Mouse (Mus musculus) natural killer cell, adult 2 months (primary cell): Measurements from ENCODE around the gene AI837181.
A peak's percentile ranks its signal among the peaks of the same experiment; 100 is the strongest.

Experiments
- DNase-seq, 2 experiments: peaks; one replicate each; pipeline ENCODE4 v3.0.0; 2022; ENCODE audit warnings: low spot score in 2 of 2

AI837181 gene

DNA sequence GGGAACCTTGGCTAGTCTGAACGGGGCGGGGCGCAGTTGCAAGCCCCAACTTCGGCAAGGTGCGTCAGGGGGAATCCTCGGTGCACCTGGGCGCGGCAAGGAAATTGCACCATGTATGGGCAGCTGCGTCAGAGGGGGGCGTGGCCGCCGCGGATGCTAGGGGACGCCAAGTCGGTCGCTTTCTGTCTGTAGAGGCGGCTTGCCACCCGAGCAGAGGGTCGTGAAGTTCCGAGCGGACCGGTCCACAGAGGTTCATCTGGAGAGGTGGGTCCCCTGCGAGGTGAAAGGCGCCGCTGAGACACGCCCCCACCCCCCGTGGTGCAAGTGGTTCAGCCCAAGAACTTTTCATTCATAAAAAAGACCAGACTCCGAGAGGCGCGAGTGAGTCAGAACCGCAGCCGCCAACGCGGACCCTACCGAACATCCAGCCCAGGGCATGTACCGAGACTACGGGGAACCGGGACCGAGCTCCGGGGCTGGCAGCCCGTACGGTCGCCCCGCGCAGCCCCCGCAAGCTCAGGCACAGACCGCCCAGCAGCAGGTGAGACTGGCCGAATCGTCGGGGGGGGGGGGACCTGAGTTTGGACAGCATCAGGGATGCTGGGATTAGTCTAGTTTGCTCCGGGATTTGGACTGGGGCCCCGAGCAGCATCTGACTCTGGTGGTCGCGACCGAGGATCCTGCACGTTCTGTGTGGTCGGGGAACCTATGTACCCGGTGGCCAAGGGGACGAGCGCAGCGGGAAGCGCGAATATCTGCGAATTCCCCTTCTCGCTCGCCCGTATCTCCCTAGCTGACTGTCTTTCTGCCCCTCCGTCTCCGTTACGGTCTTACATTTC, 22.8 kb downstream of the AI837181 start, which contains the start of gene Fosl1:
Fosl1 (plus strand) TSS at position 33 of the 839 bp plus-strand sequence.
- DNase-seq: peak; percentile 80 to 86

- DNase-seq: peak; percentile 65 to 68
Measured at GRCm38 (mm10) chr19:5448354-5449150, 23.6 kb downstream of the AI837181 start.

GRCm38 (mm10) chr19:5449673-5450072, 24.7 kb downstream of the AI837181 start:
- no peak for DNase-seq

DNA sequence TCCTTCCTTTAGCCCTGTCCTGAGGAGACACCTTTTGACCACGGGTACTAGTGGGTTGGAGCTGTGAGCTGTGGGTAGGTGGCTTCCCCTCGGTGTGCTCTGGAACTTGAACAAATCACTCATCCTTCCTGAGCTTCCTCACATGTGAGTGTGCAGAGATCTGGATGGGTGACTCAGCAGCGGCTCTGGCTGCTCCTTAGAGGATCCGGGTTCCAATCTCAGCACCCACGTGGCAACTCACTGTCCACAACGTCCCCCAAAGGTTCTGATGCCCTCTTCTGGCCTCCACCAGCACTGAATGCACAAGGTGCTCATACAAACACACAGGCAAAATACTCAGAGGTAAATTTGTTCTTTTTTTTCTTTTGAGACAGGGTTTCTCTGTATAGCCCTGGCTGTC, 26.8 kb downstream of the AI837181 start:
- no peak for DNase-seq

DNA sequence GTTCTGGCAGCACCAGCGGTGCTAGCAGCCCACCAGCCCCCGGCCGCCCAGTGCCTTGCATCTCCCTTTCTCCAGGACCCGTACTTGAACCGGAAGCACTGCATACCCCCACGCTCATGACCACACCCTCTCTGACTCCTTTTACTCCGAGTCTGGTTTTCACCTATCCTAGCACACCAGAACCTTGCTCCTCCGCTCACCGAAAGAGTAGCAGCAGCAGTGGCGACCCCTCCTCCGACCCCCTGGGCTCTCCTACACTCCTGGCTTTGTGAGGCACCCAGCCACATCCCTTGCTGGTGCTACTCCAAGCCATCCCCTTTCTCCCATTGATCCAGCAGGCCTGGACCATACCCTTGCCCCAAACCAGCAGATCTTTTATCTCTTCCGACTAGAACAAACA, 30.1 kb downstream of the AI837181 start:
- no peak for DNase-seq

- DNase-seq: no peak
Measured at GRCm38 (mm10) chr19:5455568-5455967, 30.6 kb downstream of the AI837181 start.

DNA sequence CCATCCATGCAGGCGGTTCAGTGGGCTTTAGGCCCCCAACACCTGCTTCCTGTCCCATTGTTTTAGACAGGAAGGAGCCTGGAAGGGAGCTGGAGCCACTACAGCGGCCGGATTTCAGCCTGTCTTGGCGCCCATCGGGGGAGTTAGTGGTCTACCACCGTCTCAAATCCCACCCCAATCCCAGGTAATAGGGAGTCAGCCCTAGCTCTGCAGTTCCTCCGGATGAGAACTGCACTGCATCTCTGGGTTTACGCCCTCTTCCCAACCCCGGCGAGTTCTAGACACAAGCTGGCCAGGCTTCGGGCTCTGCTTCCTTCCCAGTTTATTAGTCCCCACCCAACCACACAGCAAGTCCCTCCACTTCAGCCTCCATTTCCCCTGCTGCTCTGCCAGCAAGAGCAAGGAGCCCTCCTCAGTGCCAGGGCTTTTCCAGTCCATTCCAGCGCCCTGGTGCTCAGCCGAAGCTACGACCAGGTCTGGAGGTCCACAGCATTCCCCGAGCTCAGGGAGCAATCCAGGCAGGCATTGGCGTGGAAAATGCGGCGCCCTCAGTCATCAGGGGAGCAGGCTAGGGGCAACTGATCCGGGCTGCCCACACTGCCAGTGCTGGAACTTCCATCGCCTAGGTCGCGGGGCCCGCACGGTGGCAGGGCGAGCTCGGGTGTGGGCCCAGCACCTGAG, 31.4 kb downstream of the AI837181 start:
- no peak for DNase-seq

- peak; percentile 81 to 87 for DNase-seq
Measured at GRCm38 (mm10) chr19:5456922-5457745, 32.2 kb downstream of the AI837181 start.

DNA sequence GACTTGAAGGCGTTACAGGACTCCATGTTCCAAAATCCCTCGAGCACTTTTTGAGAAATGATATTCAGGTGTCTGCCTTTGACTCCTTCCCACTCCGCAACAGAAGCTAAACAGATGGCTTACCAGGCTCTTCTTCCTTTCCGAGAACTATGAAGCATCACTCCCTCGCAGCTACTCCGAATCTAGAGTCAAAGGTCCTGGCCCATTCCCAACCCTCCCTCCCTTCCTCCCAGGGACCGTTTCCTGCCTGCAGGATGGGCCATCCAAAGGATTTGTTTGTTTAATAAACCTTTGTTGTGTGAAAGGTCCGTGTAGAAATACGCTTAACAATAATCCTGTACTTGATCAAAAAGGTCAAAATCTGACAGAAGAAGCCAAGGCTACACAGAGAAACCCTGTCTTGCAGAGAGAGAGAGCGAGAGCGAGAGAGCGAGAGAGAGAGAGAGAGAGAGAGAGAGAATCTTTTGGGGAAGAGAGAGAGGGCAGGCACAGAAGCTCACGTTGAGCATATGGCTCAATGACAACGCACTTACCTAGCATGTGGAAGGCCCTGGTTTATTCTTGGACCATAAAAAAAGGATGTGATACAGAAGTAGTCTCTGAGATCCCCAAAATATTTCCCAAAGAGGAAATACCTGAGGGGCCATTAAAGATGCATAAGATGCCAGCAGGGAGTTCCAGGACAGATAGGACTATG, 33.0 kb downstream of the AI837181 start, which contains the start of gene Ccdc85b:
Ccdc85b (minus strand) TSS at position 149 of the 697 bp plus-strand sequence.
- no peak for DNase-seq

GRCm38 (mm10) chr19:5459019-5459418, 34.1 kb downstream of the AI837181 start:
- no peak for DNase-seq

DNA sequence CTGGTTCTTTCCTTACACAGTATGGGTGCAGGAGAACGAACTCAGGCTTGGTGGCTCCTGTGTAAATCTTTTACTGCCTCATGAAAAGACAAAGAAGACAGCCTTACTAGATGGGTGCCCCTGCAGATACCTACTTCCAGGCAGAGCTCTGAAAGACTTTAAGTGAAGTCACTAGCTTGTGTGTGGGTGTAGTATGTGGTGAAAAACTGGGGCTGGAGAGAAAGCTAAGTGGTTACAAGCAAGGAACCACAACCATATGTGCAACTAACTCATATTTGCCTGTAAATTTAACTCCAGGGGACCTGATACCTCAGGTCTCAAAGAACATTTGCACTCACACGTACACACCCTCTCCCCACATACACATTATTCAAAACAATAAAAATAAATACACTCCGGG, 35.0 kb downstream of the AI837181 start:
- DNase-seq: no peak

- DNase-seq: peak; percentile 75 to 83
Measured at GRCm38 (mm10) chr19:5460465-5460911, 35.5 kb downstream of the AI837181 start, which contains the start of gene Fibp. Gene Fibp, plus strand, starts transcription at chr19:5460615.

DNA sequence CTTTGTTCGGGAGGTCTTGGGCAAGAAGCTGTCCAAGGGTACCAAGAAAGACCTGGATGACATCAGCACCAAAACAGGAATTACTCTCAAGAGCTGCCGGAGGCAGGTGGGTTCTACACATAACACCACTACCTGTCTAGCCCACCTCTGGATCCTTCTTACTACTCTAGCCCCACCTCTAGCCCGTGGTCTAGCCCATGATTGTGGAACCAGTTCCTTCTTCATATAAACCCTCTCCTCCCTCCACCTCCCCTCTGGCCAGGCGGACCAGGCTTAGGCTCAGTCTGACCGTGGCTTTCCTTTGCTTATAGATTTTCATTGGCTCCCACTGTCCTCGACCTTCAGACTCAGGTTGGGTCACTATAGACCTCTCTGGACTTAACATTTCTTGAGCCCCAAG, 36.5 kb downstream of the AI837181 start:
- no peak for DNase-seq

GRCm38 (mm10) chr19:5463212-5463611, 38.3 kb downstream of the AI837181 start:
- no peak for DNase-seq

DNA sequence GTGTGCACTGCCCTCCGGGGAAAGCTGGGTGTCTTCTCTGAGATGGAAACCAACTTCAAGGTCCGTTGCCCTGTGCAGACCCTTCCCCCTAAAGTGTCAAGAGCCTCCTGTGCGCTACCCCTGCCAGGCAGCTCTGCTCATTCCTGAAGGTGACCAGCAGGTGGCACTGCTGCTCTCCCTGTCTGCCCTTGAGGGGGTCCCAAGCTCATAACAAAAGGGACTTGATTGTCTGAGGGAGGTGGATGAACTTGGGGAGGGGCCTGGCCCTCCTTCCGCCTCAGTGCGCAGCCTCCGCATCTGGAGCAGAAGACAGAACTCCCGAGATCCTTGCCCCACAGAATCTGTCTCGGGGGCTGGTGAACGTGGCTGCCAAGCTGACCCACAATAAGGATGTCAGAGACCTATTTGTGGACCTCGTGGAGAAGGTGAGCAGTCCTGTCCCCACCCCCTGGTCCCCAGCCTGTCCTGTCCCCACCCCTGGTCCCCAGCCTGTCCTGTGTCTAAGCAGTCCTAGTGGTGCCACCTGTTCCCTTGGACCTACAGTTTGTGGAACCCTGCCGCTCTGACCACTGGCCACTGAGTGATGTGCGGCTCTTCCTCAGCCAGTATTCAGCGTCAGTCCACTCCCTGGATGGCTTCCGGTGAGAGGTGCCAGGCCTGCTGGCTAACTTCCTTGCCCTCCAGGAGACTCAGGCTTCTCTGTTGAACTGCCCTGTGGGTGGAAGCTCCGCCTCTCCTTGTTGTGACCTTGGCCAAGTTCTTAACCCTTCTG, 39.0 kb downstream of the AI837181 start:
- DNase-seq: peak; percentile 44 to 53

DNA sequence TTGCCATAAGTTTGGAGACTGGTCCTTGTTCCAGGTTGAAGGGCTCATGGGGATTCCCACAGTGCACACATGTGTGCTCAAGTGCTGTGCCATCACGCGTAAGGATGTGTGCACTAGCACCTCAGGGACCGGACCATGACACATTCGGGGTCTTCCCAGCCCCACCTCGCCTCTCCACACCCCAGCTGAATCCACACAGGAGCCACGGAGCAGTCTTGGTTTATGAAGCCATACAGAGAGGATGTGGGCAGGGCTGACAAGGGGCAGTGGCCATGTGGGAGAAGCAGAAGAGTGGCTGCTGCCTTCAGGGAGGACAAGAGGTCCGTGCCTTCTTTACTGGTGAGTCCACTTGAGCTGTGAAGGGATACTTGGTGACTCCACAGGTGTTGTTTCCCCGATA, 40.1 kb downstream of the AI837181 start:
- no peak for DNase-seq

DNA sequence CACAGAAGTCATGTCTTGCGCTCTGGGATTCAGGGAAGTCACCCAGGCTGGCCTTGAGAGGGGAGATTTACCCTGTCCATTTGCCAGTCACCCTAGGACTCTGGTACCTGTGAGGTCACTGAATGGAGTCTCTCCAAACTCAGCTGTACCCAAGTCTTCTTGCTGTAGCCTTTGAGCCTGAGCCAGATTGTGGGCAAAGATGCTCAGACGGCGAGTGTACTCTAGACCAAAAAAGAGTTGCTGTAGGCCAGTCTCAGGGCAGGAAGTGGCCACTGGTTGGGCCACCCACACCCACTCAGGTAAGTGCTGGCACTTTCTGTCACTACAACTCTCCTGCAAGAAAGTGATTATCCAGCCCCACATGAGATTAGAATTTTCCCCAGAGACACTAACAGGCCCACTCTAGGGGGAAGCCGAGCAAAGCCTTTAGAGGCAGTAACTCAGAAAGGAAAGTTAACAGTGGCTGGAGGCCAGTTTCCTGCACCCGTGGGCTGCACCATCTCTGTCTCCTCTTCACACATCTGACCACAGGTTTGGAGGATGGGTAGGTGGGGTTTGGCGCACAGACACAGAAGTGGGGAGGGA, 42.1 kb downstream of the AI837181 start:
- DNase-seq: peak; percentile 57 to 70

GRCm38 (mm10) chr19:5468374-5468773, 43.4 kb downstream of the AI837181 start, which contains the start of gene Ctsw:
Gene Ctsw, minus strand, starts transcription at chr19:5468507.
- peak; percentile 60 to 65 for DNase-seq

GRCm38 (mm10) chr19:5471846-5472245, 46.9 kb downstream of the AI837181 start:
- no peak for DNase-seq
